Mouse (Mus musculus): ENCODE results near the gene Elane. TPM values are rescaled to one million over a fixed set of nuclear protein-coding genes. Genes with fewer than 3 reads are reported as not detected.

Elane gene
- polyA plus RNA-seq, 1 experiment from 2014 or later: 0.47 TPM

- Histone ChIP-seq H3K9me3 (ENCODE audit: control insufficient read depth, low read length) (no peaks in the 10 kb centered on the region), H3K36me3 (replicated peaks; ENCODE audit: control insufficient read depth, insufficient read depth) (peaks cover 5% of the 10 kb centered on the region; the same call in 1 of the 2 replicates), H3K4me3 (replicated peaks; ENCODE audit: low read length) (no peak overlapping the region), H3K4me2 (replicated peaks) (peak overlapping the region; percentile 74; the same call in 1 of the 2 replicates), H3K4me1 (replicated peaks; ENCODE audit: control insufficient read depth, insufficient read depth, low read length) (peaks cover 36% of the 10 kb centered on the region), H3K27me3 (ENCODE audit: control insufficient read depth, insufficient read depth, low read length) (no peaks in the 10 kb centered on the region), H3K27ac (peak overlapping the region; percentile 98), H3K9ac (peak overlapping the region; percentile 75; the same call in 1 of the 2 replicates)
- DNase-seq (ENCODE audit: low spot score) (no peak), ATAC-seq (ENCODE audit: low FRiP score) (no peak)
- 80% methylated on average over 3 of the region's 3 CpGs for WGBS
Observed at GRCm38 (mm10) chr10:79851653-79852052, 34.4 kb upstream of the Elane start.

GRCm38 (mm10) chr10:79852107-79852789 lies 33.8 kb upstream of the Elane start:
- H3K4me2 ChIP-seq (replicated peaks): peak overlapping the region; percentile 74
- peak overlapping the region; percentile 75 for H3K9ac ChIP-seq
- peak overlapping the region; percentile 98 for H3K27ac ChIP-seq
- H3K36me3 ChIP-seq (replicated peaks; ENCODE audit: control insufficient read depth, insufficient read depth): peaks cover 11% of the 10 kb centered on the region; the same call in 1 of the 2 replicates
- H3K4me1 ChIP-seq (replicated peaks; ENCODE audit: control insufficient read depth, insufficient read depth, low read length): peaks cover 42% of the 10 kb centered on the region
- DNase-seq (ENCODE audit: low spot score) (no peak), ATAC-seq (ENCODE audit: low FRiP score) (no peak)
- no peaks in the 10 kb centered on the region for H3K27me3 ChIP-seq (ENCODE audit: control insufficient read depth, insufficient read depth, low read length)
- H3K9me3 ChIP-seq (ENCODE audit: control insufficient read depth, low read length): no peaks in the 10 kb centered on the region
- 65% methylated on average over 9 of the region's 9 CpGs for WGBS
- peak overlapping the region; percentile 95 for H3K4me3 ChIP-seq (replicated peaks; ENCODE audit: low read length)

GRCm38 (mm10) chr10:79852827-79853226 lies 33.2 kb upstream of the Elane start:
- no peak for ATAC-seq (ENCODE audit: low FRiP score)
- WGBS: 21% methylated on average over 8 of the region's 8 CpGs
- Histone ChIP-seq H3K36me3 (replicated peaks; ENCODE audit: control insufficient read depth, insufficient read depth) (peaks cover 16% of the 10 kb centered on the region; the same call in 1 of the 2 replicates), H3K9me3 (ENCODE audit: control insufficient read depth, low read length) (no peaks in the 10 kb centered on the region), H3K4me2 (replicated peaks) (peak overlapping the region; percentile 74), H3K4me1 (replicated peaks; ENCODE audit: control insufficient read depth, insufficient read depth, low read length) (peaks cover 48% of the 10 kb centered on the region), H3K9ac (peak overlapping the region; percentile 75), H3K4me3 (replicated peaks; ENCODE audit: low read length) (peak overlapping the region; percentile 95), H3K27me3 (ENCODE audit: control insufficient read depth, insufficient read depth, low read length) (no peaks in the 10 kb centered on the region), H3K27ac (peak overlapping the region; percentile 98)
- no peak for DNase-seq (ENCODE audit: low spot score)

GRCm38 (mm10) chr10:79853392-79853791 lies 32.7 kb upstream of the Elane start:
- Histone ChIP-seq H3K4me2 (replicated peaks) (peak overlapping the region; percentile 74), H3K4me1 (replicated peaks; ENCODE audit: control insufficient read depth, insufficient read depth, low read length) (peaks cover 53% of the 10 kb centered on the region), H3K27me3 (ENCODE audit: control insufficient read depth, insufficient read depth, low read length) (no peaks in the 10 kb centered on the region), H3K9me3 (ENCODE audit: control insufficient read depth, low read length) (no peaks in the 10 kb centered on the region), H3K4me3 (replicated peaks; ENCODE audit: low read length) (peak overlapping the region; percentile 95), H3K36me3 (replicated peaks; ENCODE audit: control insufficient read depth, insufficient read depth) (peaks cover 20% of the 10 kb centered on the region; the same call in 1 of the 2 replicates), H3K27ac (peak overlapping the region; percentile 98), H3K9ac (peak overlapping the region; percentile 75)
- WGBS: under 1% methylated on average over 15 of the region's 15 CpGs
- peak; percentile 10; the same call in 1 of the 2 replicates for ATAC-seq (ENCODE audit: low FRiP score)
- peak; percentile 88 for DNase-seq (ENCODE audit: low spot score)

GRCm38 (mm10) chr10:79853860-79854795 lies 31.9 kb upstream of the Elane start, which contains the start of gene Ptbp1:
Gene Ptbp1, plus strand, starts transcription at chr10:79854427.
- peak within 1 kb of the TSS; percentile 98 for H3K4me2 ChIP-seq (replicated peaks)
- H3K36me3 ChIP-seq (replicated peaks; ENCODE audit: control insufficient read depth, insufficient read depth): peaks cover 28% of the 10 kb centered on the region
- H3K9ac ChIP-seq: peak within 1 kb of the TSS; percentile 98
- H3K27me3 ChIP-seq (ENCODE audit: control insufficient read depth, insufficient read depth, low read length): no peaks in the 10 kb centered on the region
- DNase-seq (ENCODE audit: low spot score) (peak; percentile 99), ATAC-seq (ENCODE audit: low FRiP score) (peak; percentile 93)
- H3K27ac ChIP-seq: peak within 1 kb of the TSS; percentile 100
- H3K4me1 ChIP-seq (replicated peaks; ENCODE audit: control insufficient read depth, insufficient read depth, low read length): peaks cover 61% of the 10 kb centered on the region
- under 1% methylated on average over 74 of the region's 75 CpGs for WGBS
- H3K9me3 ChIP-seq (ENCODE audit: control insufficient read depth, low read length): no peaks in the 10 kb centered on the region
- H3K4me3 ChIP-seq (replicated peaks; ENCODE audit: low read length): peak within 1 kb of the TSS; percentile 95

- Histone ChIP-seq H3K9ac (peak overlapping the region; percentile 98), H3K4me3 (replicated peaks; ENCODE audit: low read length) (peak overlapping the region; percentile 95), H3K4me1 (replicated peaks; ENCODE audit: control insufficient read depth, insufficient read depth, low read length) (peaks cover 62% of the 10 kb centered on the region), H3K27me3 (ENCODE audit: control insufficient read depth, insufficient read depth, low read length) (no peaks in the 10 kb centered on the region), H3K4me2 (replicated peaks) (peak overlapping the region; percentile 98), H3K9me3 (ENCODE audit: control insufficient read depth, low read length) (no peaks in the 10 kb centered on the region), H3K27ac (peak overlapping the region; percentile 100), H3K36me3 (replicated peaks; ENCODE audit: control insufficient read depth, insufficient read depth) (peaks cover 36% of the 10 kb centered on the region)
- under 1% methylated on average over 77 of the region's 83 CpGs for WGBS
- ATAC-seq (ENCODE audit: low FRiP score) (peak; percentile 9), DNase-seq (ENCODE audit: low spot score) (peak; percentile 72)
Observed at GRCm38 (mm10) chr10:79854801-79855541, 31.1 kb upstream of the Elane start.

GRCm38 (mm10) chr10:79855558-79856184 lies 30.4 kb upstream of the Elane start:
- Histone ChIP-seq H3K36me3 (replicated peaks; ENCODE audit: control insufficient read depth, insufficient read depth) (peaks cover 43% of the 10 kb centered on the region), H3K4me3 (replicated peaks; ENCODE audit: low read length) (peak overlapping the region; percentile 95), H3K9ac (peak overlapping the region; percentile 98), H3K4me2 (replicated peaks) (peak overlapping the region; percentile 98), H3K9me3 (ENCODE audit: control insufficient read depth, low read length) (no peaks in the 10 kb centered on the region), H3K27ac (peak overlapping the region; percentile 100), H3K27me3 (ENCODE audit: control insufficient read depth, insufficient read depth, low read length) (no peaks in the 10 kb centered on the region), H3K4me1 (replicated peaks; ENCODE audit: control insufficient read depth, insufficient read depth, low read length) (peaks cover 62% of the 10 kb centered on the region)
- no peak for ATAC-seq (ENCODE audit: low FRiP score)
- 2% methylated on average over 10 of the region's 10 CpGs for WGBS
- no peak for DNase-seq (ENCODE audit: low spot score)

- Histone ChIP-seq H3K36me3 (replicated peaks; ENCODE audit: control insufficient read depth, insufficient read depth) (peaks cover 49% of the 10 kb centered on the region), H3K9ac (peak overlapping the region; percentile 98), H3K9me3 (ENCODE audit: control insufficient read depth, low read length) (no peaks in the 10 kb centered on the region), H3K27ac (peak overlapping the region; percentile 29), H3K27me3 (ENCODE audit: control insufficient read depth, insufficient read depth, low read length) (no peaks in the 10 kb centered on the region), H3K4me3 (replicated peaks; ENCODE audit: low read length) (peak overlapping the region; percentile 95), H3K4me2 (replicated peaks) (peak overlapping the region; percentile 98), H3K4me1 (replicated peaks; ENCODE audit: control insufficient read depth, insufficient read depth, low read length) (peaks cover 58% of the 10 kb centered on the region)
- no peak for ATAC-seq (ENCODE audit: low FRiP score)
- no peak for DNase-seq (ENCODE audit: low spot score)
- 39% methylated on average over 6 of the region's 6 CpGs for WGBS
Observed at GRCm38 (mm10) chr10:79856280-79856679, 29.8 kb upstream of the Elane start.
